In the genomic region with DNA sequence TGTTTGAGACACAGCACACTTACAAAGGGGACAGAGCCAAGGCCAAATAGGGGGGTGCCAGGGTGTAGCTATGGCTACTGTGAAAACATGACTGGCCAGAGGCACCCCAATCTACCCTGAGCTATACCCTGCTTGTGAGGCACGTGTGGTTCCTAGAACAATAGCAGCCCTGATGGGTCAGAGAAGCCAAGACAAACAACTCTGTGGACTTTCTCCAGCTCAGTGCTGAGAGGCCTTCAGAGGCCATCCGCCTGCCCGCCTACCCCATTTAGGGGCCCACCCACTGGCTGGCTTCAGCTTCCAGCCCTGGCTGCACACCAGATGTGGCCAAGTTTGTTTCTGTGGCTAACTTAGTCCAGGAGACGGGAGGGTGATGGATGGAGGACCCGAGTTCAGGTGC, we compare ENCODE assay signal across 8 mouse cellular contexts. TPM values are rescaled to one million over a fixed set of nuclear protein-coding genes. Genes with fewer than 3 reads are reported as not detected.
A peak's percentile ranks its signal among the peaks of the same experiment; 100 is the strongest.
DNase-seq lines count a peak whose midpoint lies in the region; ATAC-seq lines count a peak whose summit lies in the region.

No protein-coding gene starts in this region.

- peak; percentile 32; the same call in 1 of the 2 replicates for ATAC-seq in liver, embryonic 13.5 days (ENCODE audit: low read depth)
- peak; percentile 73 for ATAC-seq in stomach, embryonic 15.5 days (ENCODE audit: insufficient read depth, low FRiP score, low read depth)
- no peak for ATAC-seq in megakaryocyte, adult 5-6 weeks (ENCODE audit: poor library complexity, severe bottlenecking)

- H3K4me2 ChIP-seq in liver, embryonic 13.5 days, result no peak overlapping the region
- no peak overlapping the region for H3K4me2 ChIP-seq in stomach, embryonic 15.5 days

- peaks cover 63% of the 10 kb centered on the region for H3K36me3 ChIP-seq in liver, embryonic 13.5 days
- peaks cover 20% of the 10 kb centered on the region for H3K36me3 ChIP-seq in stomach, embryonic 15.5 days

- no peak overlapping the region for H3K9ac ChIP-seq in liver, embryonic 13.5 days
- H3K9ac ChIP-seq in stomach, embryonic 15.5 days, result no peak overlapping the region

- H3K4me3 ChIP-seq in liver, embryonic 13.5 days (replicated peaks), result no peak overlapping the region
- no peak overlapping the region for H3K4me3 ChIP-seq in stomach, embryonic 15.5 days (replicated peaks)

- 70% methylated on average over 5 of the region's 5 CpGs for WGBS in liver, embryonic 13.5 days (ENCODE audit: insufficient replicate concordance)
- 44% methylated on average over 5 of the region's 5 CpGs for WGBS in stomach, embryonic 15.5 days

- H3K27me3 ChIP-seq in liver, embryonic 13.5 days, result no peaks in the 10 kb centered on the region
- H3K27me3 ChIP-seq in stomach, embryonic 15.5 days (replicated peaks), result no peaks in the 10 kb centered on the region

- H3K27ac ChIP-seq in liver, embryonic 13.5 days, result no peak overlapping the region
- H3K27ac ChIP-seq in stomach, embryonic 15.5 days, result peak overlapping the region; percentile 51

- no peak for DNase-seq in liver, embryonic 13.5 days
- no peak for DNase-seq in liver
- peak; percentile 82 to 91 for DNase-seq in heart, adult 9 months (ENCODE audit: low spot score in 2 of 2)
- DNase-seq in kidney, postnatal 10 days, result peak; percentile 74
- DNase-seq in thymus, postnatal 36 days, result no peak
- no peak for DNase-seq in spleen, adult 18-20 months

- peaks cover 14% of the 10 kb centered on the region for H3K4me1 ChIP-seq in liver, embryonic 13.5 days (replicated peaks)
- peaks cover 24% of the 10 kb centered on the region for H3K4me1 ChIP-seq in stomach, embryonic 15.5 days

- H3K9me3 ChIP-seq in liver, embryonic 13.5 days (replicated peaks), result no peaks in the 10 kb centered on the region
- H3K9me3 ChIP-seq in stomach, embryonic 15.5 days, result no peaks in the 10 kb centered on the region

RNA-seq across cellular contexts. Expression of a gene that starts 52.6 kb away (rescaled TPM):
- polyA plus RNA-seq in liver, embryonic 13.5 days (2015; fragmentation: Nextera tagmentation; extraction: Ambion mirVana), result 21.7 and 23.3 TPM in 2 replicates
- polyA plus RNA-seq in stomach, embryonic 15.5 days (2015; fragmentation: Nextera tagmentation; extraction: Ambion mirVana), result 54.6 and 63.0 TPM in 2 replicates
- 58.0 and 61.9 TPM in 2 replicates for total RNA-seq in megakaryocyte, adult 5-6 weeks (2015)
- 46.7 and 61.0 TPM in 2 replicates for total RNA-seq in megakaryocyte, adult 5-6 weeks (2017)

Comparison
In these comparisons a context has a peak if more than half of its experiments do, and no peak if none do; other contexts are left out.
1. DNase-seq: peak in heart, adult 9 months (2 of 2) and kidney, postnatal 10 days (single experiment); none in liver, embryonic 13.5 days (single experiment), liver (single experiment), thymus, postnatal 36 days (0 of 2) and spleen, adult 18-20 months (0 of 2).